Mouse (Mus musculus) left cerebral cortex, adult 8-10 months (tissue): ENCODE measurements at regions not wholly inside any gene's neighbourhood (a gene's known extent, or its start where the extent isn't known, plus 50 kb on each side); places are given as distances from the start of the nearest gene placed in this dataset.

Experiments used
- DNase-seq, 2 experiments: peaks; one replicate each; pipeline ENCODE4 v3.0.0; 2022; ENCODE audit warnings: low spot score in 2 of 2

DNA sequence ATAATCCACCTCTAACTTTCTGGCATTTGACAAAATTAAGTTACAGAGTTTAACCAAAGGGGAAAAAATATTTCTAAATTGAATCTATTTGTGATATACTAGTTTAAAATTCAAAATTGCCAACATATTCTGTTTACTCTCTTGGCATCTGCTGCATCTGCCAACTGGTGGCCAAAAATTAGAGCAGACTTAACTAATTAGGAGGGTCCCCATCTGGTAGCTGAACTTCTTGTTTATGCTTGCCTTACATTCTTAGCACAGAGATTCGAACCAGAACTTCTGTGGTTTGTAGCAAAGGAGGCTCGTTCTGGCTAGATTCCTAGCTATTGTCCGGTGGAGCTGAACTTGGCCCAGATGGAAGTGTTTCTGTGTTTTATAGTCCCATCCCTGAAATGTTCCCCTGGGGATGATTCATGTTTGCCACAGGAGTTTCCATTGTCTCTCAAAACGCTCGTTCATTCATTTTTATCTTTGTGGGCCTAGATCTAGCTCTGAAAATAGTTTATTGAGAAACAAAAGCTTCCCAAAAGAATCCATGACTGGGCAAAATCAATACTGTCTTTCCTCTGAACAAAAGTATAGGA, 3461.5 kb upstream of the Gm7489 start:
- DNase-seq: no peak

DNA sequence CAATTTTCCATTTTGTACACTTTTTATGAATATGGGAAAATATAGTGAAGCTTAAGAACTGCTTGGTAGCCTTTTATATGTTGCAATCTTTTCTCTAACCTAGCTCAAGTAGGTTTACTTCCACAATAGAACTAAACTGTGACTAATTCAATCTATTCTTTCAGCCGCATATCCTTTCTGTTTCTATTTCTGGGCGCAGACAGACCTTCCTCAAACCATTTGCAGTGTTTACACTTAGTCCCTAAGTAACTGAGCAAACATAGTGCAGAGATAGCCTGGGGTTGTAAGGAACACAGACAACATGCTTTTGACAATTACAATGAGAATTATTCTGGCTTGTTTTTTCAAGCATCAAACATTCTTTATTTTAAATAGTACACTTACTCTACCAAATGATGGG, 3435.1 kb upstream of the Gm7489 start:
- DNase-seq: no peak

DNA sequence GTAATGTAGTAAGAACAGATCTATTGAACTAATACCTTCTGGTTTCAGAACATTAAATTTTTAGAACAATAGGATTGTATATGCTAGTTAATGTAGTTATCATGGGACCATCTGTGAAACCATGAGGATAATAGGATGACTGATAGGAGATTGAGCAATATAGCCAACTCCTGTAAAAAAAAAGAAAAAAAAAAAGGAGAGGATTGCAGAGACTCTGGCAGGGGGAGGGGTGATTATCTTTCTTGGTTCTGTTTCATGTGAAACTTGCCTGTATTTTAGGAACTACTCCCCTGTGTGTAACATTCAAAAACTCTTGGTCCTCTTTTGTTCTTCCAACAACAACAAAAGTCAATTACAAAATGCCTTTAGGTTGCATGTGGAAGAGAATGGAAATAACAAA, 3412.1 kb upstream of the Gm7489 start:
- no peak for DNase-seq

DNA sequence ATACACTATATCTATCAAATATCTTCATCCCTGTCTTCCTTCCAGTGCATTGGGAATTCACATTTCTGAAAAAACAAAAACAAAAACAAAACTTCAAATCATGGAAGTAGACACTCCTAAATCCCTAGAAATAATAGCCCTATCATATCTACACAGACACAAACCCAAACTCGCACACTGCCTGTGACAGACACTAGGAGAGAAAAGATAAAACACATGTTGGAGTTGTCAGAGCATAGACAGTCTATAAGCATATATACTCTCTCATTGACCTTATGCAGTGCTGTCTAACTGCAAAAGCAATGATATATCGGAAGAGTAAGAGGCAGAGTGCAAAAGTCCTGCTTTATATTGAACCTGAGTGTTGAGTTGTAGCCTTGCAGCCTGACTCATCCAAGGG, 3386.0 kb upstream of the Gm7489 start:
- no peak for DNase-seq

DNA sequence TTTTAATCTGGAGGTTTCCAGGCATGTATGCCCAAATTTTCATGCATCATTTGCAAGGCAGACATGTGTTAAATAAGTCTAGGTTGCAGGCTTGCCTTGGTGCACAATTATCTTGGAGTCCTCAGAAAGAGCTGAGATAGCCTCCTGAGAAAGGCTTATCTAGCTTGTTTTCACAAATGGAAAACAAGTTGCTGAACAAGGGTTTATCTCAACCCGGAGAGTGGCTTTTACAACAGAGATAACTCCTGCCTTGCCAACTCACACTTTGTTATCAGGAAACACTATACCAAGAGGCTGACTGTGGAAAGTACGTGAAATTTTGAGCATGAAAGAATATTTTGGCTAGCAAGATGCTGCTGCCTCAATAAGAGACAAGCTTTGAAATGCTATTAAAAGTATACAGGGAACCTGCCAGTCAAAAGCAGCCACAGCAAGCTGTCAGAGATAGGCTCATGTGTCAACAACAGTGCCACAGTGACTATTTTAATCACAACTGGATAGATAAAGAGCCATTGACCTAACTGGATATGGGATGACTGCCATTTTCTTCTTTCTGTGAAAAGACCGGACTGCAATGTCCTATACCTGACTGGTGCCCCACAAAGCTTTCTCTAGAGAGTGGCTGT, 3376.6 kb upstream of the Gm7489 start:
- no peak for DNase-seq

DNA sequence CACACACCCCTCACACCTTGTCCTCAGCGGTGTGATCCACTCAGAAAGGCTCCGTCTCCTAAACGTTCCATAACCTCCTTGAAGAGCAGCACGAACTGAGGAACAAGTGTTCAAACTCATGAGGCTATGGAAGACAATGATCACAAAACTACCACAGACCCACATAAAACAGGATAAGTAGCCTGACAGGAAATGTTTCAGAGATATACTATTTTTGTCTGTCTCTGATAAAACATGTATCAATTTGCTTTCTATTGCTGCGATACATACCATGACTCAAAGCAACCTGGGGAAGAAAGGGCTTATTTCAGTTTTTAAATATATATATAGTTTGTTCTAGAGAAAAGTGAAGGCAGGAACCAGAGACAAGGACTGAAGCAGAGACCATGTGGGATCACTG, 3371.7 kb upstream of the Gm7489 start:
- no peak for DNase-seq

DNA sequence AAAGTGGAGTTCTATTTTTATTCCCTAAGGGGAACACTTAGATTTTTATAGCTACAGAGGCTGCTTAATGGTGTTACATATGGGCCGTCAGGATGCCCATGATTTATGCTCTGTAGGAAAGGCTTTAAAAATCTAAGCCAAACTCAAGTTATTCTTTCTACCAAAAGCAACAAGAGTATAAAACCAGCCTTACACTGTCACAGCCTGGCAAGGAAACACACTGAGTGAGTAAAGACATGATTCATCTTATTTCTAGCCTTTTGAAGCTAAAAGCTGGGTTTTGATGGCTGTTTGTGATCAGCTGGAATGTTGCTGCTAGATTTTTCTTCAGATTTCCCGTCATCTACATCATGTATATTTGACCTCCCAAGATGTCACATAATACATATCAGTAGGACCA, 3359.9 kb upstream of the Gm7489 start:
- DNase-seq: no peak

DNA sequence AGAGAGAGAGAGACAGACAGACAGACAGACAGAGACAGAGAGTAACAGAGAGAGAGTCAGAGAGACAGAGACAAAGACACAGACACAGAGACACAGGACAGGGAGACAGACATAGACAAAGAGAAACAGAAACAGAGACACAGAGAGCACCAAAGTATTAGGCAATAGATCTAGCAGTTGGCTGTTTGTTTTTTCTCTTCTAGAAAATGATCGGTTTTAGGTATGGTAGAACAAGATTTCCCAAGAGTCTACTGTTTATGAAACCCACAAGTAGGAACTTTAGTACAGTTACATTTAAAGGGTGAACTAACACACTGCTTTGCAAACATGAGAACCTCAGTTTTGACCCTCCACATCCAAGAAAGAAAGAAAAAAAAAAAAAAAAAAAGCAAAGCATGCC, 3350.2 kb upstream of the Gm7489 start:
- DNase-seq: no peak

DNA sequence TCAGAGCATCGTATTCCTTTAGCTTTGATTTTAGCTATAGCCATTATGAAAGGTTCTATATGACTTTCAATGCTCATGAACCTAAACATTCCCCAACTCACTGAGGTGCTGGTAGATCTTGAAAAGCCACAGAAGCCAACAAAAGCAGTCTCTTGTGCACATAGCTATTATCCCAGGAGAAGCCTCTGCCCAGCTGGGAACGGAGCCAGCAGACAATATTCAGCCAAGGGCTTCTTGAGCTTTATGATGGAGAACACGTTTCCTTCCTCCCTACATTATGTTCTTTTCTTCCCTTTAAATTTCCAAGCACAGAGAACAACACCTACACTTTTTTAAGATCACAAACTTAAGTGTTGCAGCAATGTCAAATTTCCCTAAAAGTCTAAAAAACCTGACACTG, 3321.1 kb upstream of the Gm7489 start:
- no peak for DNase-seq

DNA sequence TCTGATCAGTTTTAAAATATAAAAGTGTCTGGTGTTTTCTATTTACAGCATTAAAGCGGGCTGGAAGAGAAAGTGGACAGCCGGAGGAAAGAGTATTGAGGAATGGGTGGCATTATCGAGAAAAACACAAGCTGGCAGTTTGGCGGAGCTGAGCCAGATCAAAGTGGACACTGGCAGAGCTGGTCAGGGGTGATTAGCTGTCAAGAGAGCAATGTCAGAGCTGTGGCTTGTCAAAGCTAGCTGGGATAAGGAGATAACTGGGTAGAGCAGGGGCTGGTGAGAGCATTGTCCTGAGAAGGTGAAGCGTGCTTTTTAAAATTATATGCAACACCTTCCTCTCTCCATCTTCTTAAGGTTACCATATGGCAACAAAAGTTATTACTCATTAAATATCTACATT, 3303.9 kb upstream of the Gm7489 start:
- no peak for DNase-seq

DNA sequence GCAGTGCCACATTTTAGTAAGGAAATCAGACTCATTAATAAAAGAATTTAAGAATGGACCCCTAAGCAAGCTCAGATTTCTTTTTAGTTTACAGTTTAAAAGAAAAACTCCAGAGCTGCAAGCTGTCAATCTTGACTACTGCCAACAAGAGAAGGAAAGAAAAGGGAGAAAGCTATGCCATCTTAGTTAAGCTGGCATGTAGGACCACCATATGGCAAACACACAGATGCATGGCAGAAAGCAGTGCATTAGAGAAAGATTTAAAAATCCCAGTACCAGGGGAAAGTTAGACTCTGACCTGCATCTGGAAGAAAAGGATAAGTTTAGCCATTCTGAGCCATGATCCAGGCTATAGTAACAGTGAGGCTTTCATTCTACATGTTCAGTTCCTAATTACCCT, 3300.8 kb upstream of the Gm7489 start:
- DNase-seq: no peak

DNA sequence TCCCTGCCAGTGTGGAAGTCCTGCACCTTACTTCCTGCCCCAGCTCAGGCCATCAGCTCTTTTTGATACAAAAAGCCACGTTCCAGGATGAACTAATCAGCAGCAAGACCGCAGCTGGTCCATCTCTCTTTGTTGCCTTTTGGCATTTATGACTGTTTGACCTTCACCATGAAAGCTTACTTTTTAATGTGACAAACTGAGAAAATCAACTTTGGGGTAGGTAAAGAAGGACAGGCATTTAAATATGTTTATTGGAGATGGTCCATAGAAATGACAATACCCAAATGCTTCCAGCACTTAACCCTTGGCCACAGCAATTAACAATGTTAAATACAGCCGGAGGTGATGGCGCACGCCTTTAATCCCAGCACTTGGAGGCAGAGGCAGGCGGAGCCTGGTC, 3299.2 kb upstream of the Gm7489 start:
- DNase-seq: no peak
